In the genomic region with DNA sequence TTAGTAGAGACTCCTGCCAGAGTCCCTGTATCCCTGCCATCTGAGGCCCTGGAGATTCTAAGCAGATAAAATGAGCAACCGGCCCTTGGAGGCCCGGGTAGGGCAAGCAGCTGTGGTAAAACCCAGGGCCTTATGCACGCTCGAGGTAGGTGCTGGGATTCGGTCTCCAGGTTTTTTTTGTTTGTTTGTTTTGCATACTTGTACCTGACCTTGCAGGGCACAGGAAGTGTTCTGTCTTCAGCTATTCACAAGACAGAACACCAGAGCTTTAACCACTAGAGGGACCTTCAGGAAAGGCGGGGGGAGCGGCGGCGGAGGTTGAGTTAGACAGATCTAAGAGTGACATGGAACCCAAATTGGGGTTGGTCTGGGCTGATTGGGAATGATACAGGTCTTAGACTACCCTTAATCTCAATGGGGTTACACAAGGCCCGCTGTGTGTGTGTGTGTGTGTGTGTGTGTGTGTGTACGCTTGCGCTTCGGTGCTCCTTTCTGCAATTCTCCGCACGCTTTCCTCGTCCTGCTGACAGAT, we compare ENCODE assay signal across 8 mouse cellular contexts. TPM values are rescaled to one million over a fixed set of nuclear protein-coding genes. Genes with fewer than 3 reads are reported as not detected.
DNase-seq lines count a peak whose midpoint lies in the region; ATAC-seq lines count a peak whose summit lies in the region.

No protein-coding gene starts in this region.

- H3K36me3 ChIP-seq in forebrain, embryonic 14.5 days (ENCODE audit: control insufficient read depth, insufficient read depth, low read length), result no peaks in the 10 kb centered on the region

- H3K9me3 ChIP-seq in forebrain, embryonic 14.5 days (replicated peaks; ENCODE audit: control insufficient read depth, low read length), result no peaks in the 10 kb centered on the region

- peak; percentile 63; the same call in 1 of the 2 replicates for ATAC-seq in cerebellum, adult (ENCODE audit: insufficient number of reproducible peaks, low FRiP score, low TSS enrichment)
- ATAC-seq in forebrain, embryonic 14.5 days, result peak; percentile 77
- peak; percentile 75 for ATAC-seq in neutrophil, adult 5-6 weeks (ENCODE audit: extremely low read depth, insufficient number of reproducible peaks, low FRiP score, poor library complexity, severe bottlenecking)

- H3K9ac ChIP-seq in forebrain, embryonic 14.5 days (ENCODE audit: low read length), result peak overlapping the region; percentile 50

- peaks cover 3% of the 10 kb centered on the region; the same call in 1 of the 2 replicates for H3K4me1 ChIP-seq in forebrain, embryonic 14.5 days (ENCODE audit: control insufficient read depth, insufficient read depth, low read length)

- peak overlapping the region; percentile 48 for H3K4me3 ChIP-seq in forebrain, embryonic 14.5 days (ENCODE audit: low read depth, low read length)

- peak; percentile 87 for DNase-seq in ES-CJ7 (ENCODE audit: low read depth, low spot score)
- DNase-seq in forebrain, embryonic 14.5 days (ENCODE audit: low spot score), result peak; percentile 68
- peak; percentile 39 to 60 for DNase-seq in heart, postnatal 14 days
- DNase-seq in large intestine, adult 2 months (ENCODE audit: low read depth, low spot score), result peak; percentile 28
- DNase-seq in lung, adult 18-20 months, result peak; percentile 59 to 66
- peak; percentile 67 for DNase-seq in thymus, postnatal 0 days (ENCODE audit: low spot score)

- peaks cover 3% of the 10 kb centered on the region; the same call in 1 of the 2 replicates for H3K27me3 ChIP-seq in forebrain, embryonic 14.5 days (replicated peaks; ENCODE audit: control insufficient read depth, insufficient read depth, low read length)

- intact Hi-C loops in heart, postnatal 14 days (cut with DNase I), result no loop called here

- H3K4me2 ChIP-seq in forebrain, embryonic 14.5 days (ENCODE audit: low read length), result peak overlapping the region; percentile 93

- H3K27ac ChIP-seq in forebrain, embryonic 14.5 days (ENCODE audit: low read depth, low read length), result no peak overlapping the region

- WGBS in forebrain, embryonic 14.5 days, result 1% methylated on average over 16 of the region's 16 CpGs
- WGBS in large intestine, adult 2 months, result 1% methylated on average over 16 of the region's 16 CpGs

RNA-seq across cellular contexts. Expression of a gene that starts 0.6 kb away (rescaled TPM):
- 1.6 and 1.8 TPM in 2 replicates for polyA plus RNA-seq in forebrain, embryonic 14.5 days (2014; fragmentation: Nextera tagmentation; extraction: Ambion mirVana)
- total RNA-seq in heart, postnatal 14 days (2021), result 10 to 100 TPM; 15.9 to 17.0 TPM
- polyA plus RNA-seq in large intestine, adult 2 months (2012; rRNA removed), result 10.2 and 15.0 TPM in 2 replicates
- total RNA-seq in neutrophil, adult 5-6 weeks (2017), result 7.2 and 7.8 TPM in 2 replicates
- polyA plus RNA-seq in thymus, postnatal 0 days (2015; fragmentation: Nextera tagmentation; extraction: Ambion mirVana), result 2.4 and 3.0 TPM in 2 replicates

RNA-seq across cellular contexts. Expression of a gene that starts 27.1 kb away (rescaled TPM):
- polyA plus RNA-seq in forebrain, embryonic 14.5 days (2014; fragmentation: Nextera tagmentation; extraction: Ambion mirVana), result 3.5 and 4.1 TPM in 2 replicates
- 1 to 10 TPM; 5.6 to 9.0 TPM for total RNA-seq in heart, postnatal 14 days (2021)
- 2.1 and 2.3 TPM in 2 replicates for polyA plus RNA-seq in large intestine, adult 2 months (2012; rRNA removed)
- not detected in 2 replicates for total RNA-seq in neutrophil, adult 5-6 weeks (2017)
- 12.7 and 14.3 TPM in 2 replicates for polyA plus RNA-seq in thymus, postnatal 0 days (2015; fragmentation: Nextera tagmentation; extraction: Ambion mirVana)

RNA-seq across cellular contexts. Expression of a gene that starts 30.6 kb away (rescaled TPM):
- polyA plus RNA-seq in forebrain, embryonic 14.5 days (2014; fragmentation: Nextera tagmentation; extraction: Ambion mirVana), result not detected in 2 replicates
- total RNA-seq in heart, postnatal 14 days (2021), result not detected
- not detected in 2 replicates for polyA plus RNA-seq in large intestine, adult 2 months (2012; rRNA removed)
- total RNA-seq in neutrophil, adult 5-6 weeks (2017), result not detected in 2 replicates
- polyA plus RNA-seq in thymus, postnatal 0 days (2015; fragmentation: Nextera tagmentation; extraction: Ambion mirVana), result not detected in 2 replicates

Comparison
In these comparisons a context has a peak if more than half of its experiments do, and no peak if none do; other contexts are left out.
1. DNase-seq: peak in every context shown above with its lines; median percentile 87 in ES-CJ7; 68 in forebrain, embryonic 14.5 days; 67 in thymus, postnatal 0 days; 62 in lung, adult 18-20 months; 50 in heart, postnatal 14 days; 28 in large intestine, adult 2 months.